11 mouse cellular contexts compared by ENCODE assay signal in the genomic region with DNA sequence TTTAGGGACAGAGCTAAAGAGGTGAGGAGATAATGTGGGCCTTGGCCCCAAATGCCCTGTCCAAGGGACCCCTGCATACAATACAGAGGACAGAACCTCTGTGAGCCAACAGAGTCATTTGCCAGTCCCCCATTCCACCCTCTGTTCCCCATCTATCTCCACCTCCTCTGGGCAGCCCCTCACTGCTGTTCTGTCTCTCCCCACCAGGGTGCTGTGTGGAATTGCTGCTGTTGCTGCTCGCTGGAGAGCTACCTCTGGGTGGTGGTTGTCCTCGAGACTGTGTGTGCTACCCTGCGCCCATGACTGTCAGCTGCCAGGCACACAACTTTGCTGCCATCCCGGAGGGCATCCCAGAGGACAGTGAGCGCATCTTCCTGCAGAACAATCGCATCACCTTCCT.
A peak's percentile ranks its signal among the peaks of the same experiment; 100 is the strongest.
DNase-seq lines count a peak whose midpoint lies in the region; ATAC-seq and TF ChIP-seq lines count a peak whose summit lies in the region.
"Had no signal": no experiment of that assay in that cellular context is flagged by ENCODE, and none has a peak within 500 bp of the region (broad histone marks: within the 10 kb centered on the region; RNA-seq: fewer than 3 reads in every experiment).

No protein-coding gene starts in this region.

- ATAC-seq in hindbrain, embryonic 14.5 days (ENCODE audit: low FRiP score): no peak
- ATAC-seq in midbrain, embryonic 13.5 days: no peak
- ATAC-seq in midbrain, embryonic 16.5 days: no peak
- ATAC-seq in stomach, postnatal 0 days (ENCODE audit: low FRiP score, low TSS enrichment): no peak
- no peak for ATAC-seq in kidney, embryonic 15.5 days (replicated peaks; ENCODE audit: low FRiP score)

- WGBS in hindbrain, embryonic 10.5 days: 85% methylated on average over 6 of the region's 6 CpGs
- 87% methylated on average over 6 of the region's 6 CpGs for WGBS in hindbrain, embryonic 14.5 days
- WGBS in midbrain, embryonic 13.5 days: 86% methylated on average over 6 of the region's 6 CpGs
- 88% methylated on average over 6 of the region's 6 CpGs for whole genome bisulfite sequencing in midbrain, embryonic 16.5 days
- 87% methylated on average over 6 of the region's 6 CpGs for WGBS in embryonic facial prominence, embryonic 10.5 days
- WGBS in stomach, postnatal 0 days: 93% methylated on average over 6 of the region's 6 CpGs
- 89% methylated on average over 6 of the region's 6 CpGs for WGBS in kidney, embryonic 15.5 days

- DNase-seq in hindbrain, embryonic 10.5 days (ENCODE audit: low spot score): no peak
- DNase-seq in hindbrain, embryonic 14.5 days (ENCODE audit: low spot score): no peak
- DNase-seq in embryonic facial prominence, embryonic 10.5 days (ENCODE audit: low spot score): no peak
- no peak for DNase-seq in stomach, postnatal 0 days (ENCODE audit: low spot score)
- DNase-seq: adrenal gland, postnatal 25 days; cerebellum, adult 11-12 months; heart, postnatal 36 days; kidney, adult 9 months had no signal

- H3K9me3 ChIP-seq in hindbrain, embryonic 10.5 days: no peaks in the 10 kb centered on the region
- no peaks in the 10 kb centered on the region for H3K9me3 ChIP-seq in hindbrain, embryonic 14.5 days (ENCODE audit: control insufficient read depth, low read length)
- no peaks in the 10 kb centered on the region for H3K9me3 ChIP-seq in midbrain, embryonic 13.5 days
- H3K9me3 ChIP-seq in midbrain, embryonic 16.5 days (replicated peaks; ENCODE audit: control insufficient read depth, low read length, poor library complexity, severe bottlenecking): no peaks in the 10 kb centered on the region
- no peaks in the 10 kb centered on the region for H3K9me3 ChIP-seq in embryonic facial prominence, embryonic 10.5 days
- no peaks in the 10 kb centered on the region for H3K9me3 ChIP-seq in stomach, postnatal 0 days (ENCODE audit: control insufficient read depth, low read length)
- H3K9me3 ChIP-seq in kidney, embryonic 15.5 days (replicated peaks): no peaks in the 10 kb centered on the region

- H3K9ac ChIP-seq in hindbrain, embryonic 14.5 days: no peak overlapping the region
- 0 out of 2 replicates have a peak overlapping the region, but pooled peaks have one; percentile 7 for H3K9ac ChIP-seq in midbrain, embryonic 13.5 days (replicated peaks)
- H3K9ac ChIP-seq in midbrain, embryonic 16.5 days (ENCODE audit: low read depth, low read length): no peak overlapping the region
- H3K9ac ChIP-seq in stomach, postnatal 0 days (ENCODE audit: low read length): no peak overlapping the region
- H3K9ac ChIP-seq in kidney, embryonic 15.5 days: no peak overlapping the region

- peak; percentile 18; the same call in 1 of the 2 replicates for TF ChIP-seq CTCF in stomach, postnatal 0 days (IDR thresholded peaks at IDR 0.05; ENCODE audit: low read depth)

- no peak for TF ChIP-seq EP300 in stomach, postnatal 0 days (optimal IDR thresholded peaks at IDR 0.05)

- H3K27me3 ChIP-seq in hindbrain, embryonic 10.5 days (ENCODE audit: insufficient read depth, poor library complexity, severe bottlenecking): no peaks in the 10 kb centered on the region
- no peaks in the 10 kb centered on the region for H3K27me3 ChIP-seq in hindbrain, embryonic 14.5 days (ENCODE audit: control insufficient read depth, insufficient read depth, low read length)
- no peaks in the 10 kb centered on the region for H3K27me3 ChIP-seq in midbrain, embryonic 13.5 days
- no peaks in the 10 kb centered on the region for H3K27me3 ChIP-seq in midbrain, embryonic 16.5 days (ENCODE audit: control insufficient read depth, insufficient read depth, low read depth, low read length)
- H3K27me3 ChIP-seq in embryonic facial prominence, embryonic 10.5 days (replicated peaks; ENCODE audit: low read depth, poor library complexity, severe bottlenecking): peaks cover 23% of the 10 kb centered on the region
- no peaks in the 10 kb centered on the region for H3K27me3 ChIP-seq in stomach, postnatal 0 days (ENCODE audit: control insufficient read depth, insufficient read depth, low read length)
- H3K27me3 ChIP-seq in kidney, embryonic 15.5 days: peaks cover 9% of the 10 kb centered on the region; the same call in 1 of the 2 replicates

- no peak overlapping the region for H3K4me3 ChIP-seq in hindbrain, embryonic 10.5 days
- no peak overlapping the region for H3K4me3 ChIP-seq in hindbrain, embryonic 14.5 days (replicated peaks; ENCODE audit: low read length)
- no peak overlapping the region for H3K4me3 ChIP-seq in midbrain, embryonic 13.5 days (replicated peaks)
- no peak overlapping the region for H3K4me3 ChIP-seq in midbrain, embryonic 16.5 days (ENCODE audit: low read depth, low read length)
- no peak overlapping the region for H3K4me3 ChIP-seq in embryonic facial prominence, embryonic 10.5 days
- no peak overlapping the region for H3K4me3 ChIP-seq in stomach, postnatal 0 days (ENCODE audit: low read depth, low read length)
- H3K4me3 ChIP-seq in kidney, embryonic 15.5 days (replicated peaks): no peak overlapping the region

- no peak overlapping the region for H3K4me2 ChIP-seq in hindbrain, embryonic 14.5 days (replicated peaks)
- no peak overlapping the region for H3K4me2 ChIP-seq in midbrain, embryonic 13.5 days (replicated peaks)
- H3K4me2 ChIP-seq in midbrain, embryonic 16.5 days (ENCODE audit: low read length): no peak overlapping the region
- H3K4me2 ChIP-seq in stomach, postnatal 0 days (replicated peaks; ENCODE audit: low read depth): no peak overlapping the region
- no peak overlapping the region for H3K4me2 ChIP-seq in kidney, embryonic 15.5 days

- H3K27ac ChIP-seq in hindbrain, embryonic 10.5 days: 0 out of 2 replicates have a peak overlapping the region, but pooled peaks have one; percentile 13
- H3K27ac ChIP-seq in hindbrain, embryonic 14.5 days: no peak overlapping the region
- H3K27ac ChIP-seq in midbrain, embryonic 13.5 days: peak overlapping the region; percentile 74; the same call in 1 of the 2 replicates
- no peak overlapping the region for H3K27ac ChIP-seq in midbrain, embryonic 16.5 days (ENCODE audit: low read length)
- H3K27ac ChIP-seq in embryonic facial prominence, embryonic 10.5 days (replicated peaks): peak overlapping the region; percentile 49; the same call in 1 of the 2 replicates
- no peak overlapping the region for H3K27ac ChIP-seq in stomach, postnatal 0 days (replicated peaks)
- no peak overlapping the region for H3K27ac ChIP-seq in kidney, embryonic 15.5 days

- H3K4me1 ChIP-seq in hindbrain, embryonic 10.5 days (replicated peaks): peaks cover 87% of the 10 kb centered on the region
- H3K4me1 ChIP-seq in hindbrain, embryonic 14.5 days (replicated peaks; ENCODE audit: control insufficient read depth, insufficient read depth, low read length): peaks cover 38% of the 10 kb centered on the region
- H3K4me1 ChIP-seq in midbrain, embryonic 13.5 days (replicated peaks): peaks cover 63% of the 10 kb centered on the region
- H3K4me1 ChIP-seq in midbrain, embryonic 16.5 days (ENCODE audit: control insufficient read depth, insufficient read depth, low read length): peaks cover 24% of the 10 kb centered on the region
- peaks cover 82% of the 10 kb centered on the region for H3K4me1 ChIP-seq in embryonic facial prominence, embryonic 10.5 days
- no peaks in the 10 kb centered on the region for H3K4me1 ChIP-seq in stomach, postnatal 0 days (replicated peaks; ENCODE audit: control insufficient read depth, insufficient read depth)
- peaks cover 66% of the 10 kb centered on the region for H3K4me1 ChIP-seq in kidney, embryonic 15.5 days

- no peaks in the 10 kb centered on the region for H3K36me3 ChIP-seq in hindbrain, embryonic 10.5 days
- H3K36me3 ChIP-seq in hindbrain, embryonic 14.5 days (replicated peaks; ENCODE audit: control insufficient read depth, insufficient read depth): no peaks in the 10 kb centered on the region; the same call in 1 of the 2 replicates
- no peaks in the 10 kb centered on the region for H3K36me3 ChIP-seq in midbrain, embryonic 13.5 days
- no peaks in the 10 kb centered on the region for H3K36me3 ChIP-seq in midbrain, embryonic 16.5 days (ENCODE audit: control insufficient read depth, insufficient read depth, low read length)
- no peaks in the 10 kb centered on the region for H3K36me3 ChIP-seq in embryonic facial prominence, embryonic 10.5 days (replicated peaks)
- H3K36me3 ChIP-seq in stomach, postnatal 0 days (ENCODE audit: control insufficient read depth, insufficient read depth, low read length): no peaks in the 10 kb centered on the region
- H3K36me3 ChIP-seq in kidney, embryonic 15.5 days: no peaks in the 10 kb centered on the region

Comparison
In these comparisons a context has a peak if more than half of its experiments do, and no peak if none do; other contexts are left out.
1. H3K27ac ChIP-seq: peak in hindbrain, embryonic 10.5 days (single experiment), midbrain, embryonic 13.5 days (single experiment) and embryonic facial prominence, embryonic 10.5 days (single experiment); none in hindbrain, embryonic 14.5 days (single experiment), midbrain, embryonic 16.5 days (single experiment), stomach, postnatal 0 days (single experiment) and kidney, embryonic 15.5 days (single experiment).